Mouse (Mus musculus) thymus, adult 2 months (tissue): ENCODE measurements around the gene Dag1.
"Not testable (repeated sequence)": the region's sequence is repeated elsewhere in the genome, so short reads cannot be mapped to it uniquely, and the experiment has no call there.

ENCODE experiments used
- CTCF ChIP-seq: fragments of 200-500 bp; IDR thresholded peaks from 2 replicates; pipeline ENCODE4 v1.5.1; 2012; ENCODE audit warnings: mild to moderate bottlenecking, control low read depth, low read length, moderate library complexity, borderline replicate concordance; ENCODE audit not compliant: control insufficient read depth, poor library complexity, insufficient read depth; ENCODE audit errors: extremely low read depth
- POLR2A ChIP-seq: fragments of 200-500 bp; IDR thresholded peaks from 2 replicates; pipeline ENCODE4 v1.6.1; 2012; ENCODE audit warnings: mild to moderate bottlenecking, low read length, control low read depth, moderate library complexity; ENCODE audit not compliant: control insufficient read depth, poor library complexity, insufficient read depth; ENCODE audit errors: extremely low read depth

DNA sequence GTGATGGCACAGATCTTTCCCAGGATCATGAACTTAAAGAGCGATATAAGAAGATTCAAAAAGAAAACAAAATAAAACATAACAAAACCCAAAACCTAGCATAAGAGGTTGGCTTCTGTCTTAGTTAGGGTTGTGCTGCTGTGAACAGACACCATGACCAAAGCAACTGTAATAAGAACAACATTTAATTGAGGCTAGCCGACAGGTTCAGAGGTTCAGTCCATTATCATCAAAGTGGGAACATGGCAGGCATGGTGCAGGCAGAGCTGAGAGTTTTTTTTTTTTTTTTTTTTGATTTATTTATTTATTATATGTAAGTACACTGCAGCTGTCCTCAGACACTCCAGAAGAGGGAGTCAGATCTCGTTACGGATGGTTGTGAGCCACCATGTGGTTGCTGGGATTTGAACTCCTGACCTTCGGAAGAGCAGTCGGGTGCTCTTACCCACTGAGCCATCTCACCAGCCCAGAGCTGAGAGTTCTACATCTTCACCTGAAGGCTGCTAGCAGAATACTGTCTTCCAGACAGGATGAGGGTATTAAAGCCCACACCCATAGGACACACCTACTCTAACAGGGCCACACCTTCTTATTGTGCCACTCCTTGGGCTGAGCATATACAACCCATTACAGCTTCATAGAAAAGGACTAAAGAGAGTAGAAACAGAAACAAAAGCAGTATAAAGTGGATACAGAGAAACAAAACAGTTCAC is 23.9 kb upstream of the Dag1 start:
- not testable (repeated sequence) for TF ChIP-seq POLR2A, CTCF
